Mouse (Mus musculus) forebrain, embryonic 15.5 days (tissue): ENCODE measurements around the gene Usp8. TPM values are rescaled to one million over a fixed set of nuclear protein-coding genes. Genes with fewer than 3 reads are reported as not detected.

ENCODE experiments used
- ATAC-seq: fragments of 200-750 bp; cut with Nextera tagmentation; replicated peaks from 2 replicates; pipeline ENCODE4 v1.8.0; 2017; ENCODE audit warnings: mild to moderate bottlenecking, moderate TSS enrichment, moderate library complexity
- H3K27ac ChIP-seq: fragments of 300-500 bp; sonication (generic); replicated peaks from 2 replicates; pipeline ENCODE4 v1.5.1; 2015; ENCODE audit warnings: mild to moderate bottlenecking, inconsistent platforms
- H3K27me3 ChIP-seq: fragments of 300-500 bp; sonication (generic); 2 replicates; pipeline ENCODE4 v1.6.1; 2015; ENCODE audit warnings: inconsistent platforms
- H3K36me3 ChIP-seq: fragments of 300-500 bp; sonication (generic); 2 replicates; pipeline ENCODE4 v1.6.1; 2015; ENCODE audit warnings: mild to moderate bottlenecking, inconsistent platforms
- H3K4me1 ChIP-seq: fragments of 300-500 bp; sonication (generic); 2 replicates; pipeline ENCODE4 v1.6.1; 2015; ENCODE audit warnings: inconsistent platforms
- H3K4me2 ChIP-seq: fragments of 300-500 bp; sonication (generic); replicated peaks from 2 replicates; pipeline ENCODE4 v1.6.1; 2015; ENCODE audit warnings: mild to moderate bottlenecking, inconsistent platforms
- H3K4me3 ChIP-seq: fragments of 300-500 bp; sonication (generic); 2 replicates; pipeline ENCODE4 v1.5.1; 2015; ENCODE audit warnings: mild to moderate bottlenecking, inconsistent platforms
- H3K9ac ChIP-seq: fragments of 300-500 bp; sonication (generic); replicated peaks from 2 replicates; pipeline ENCODE4 v1.6.1; 2015; ENCODE audit warnings: mild to moderate bottlenecking, inconsistent platforms
- H3K9me3 ChIP-seq: fragments of 300-500 bp; sonication (generic); 2 replicates; pipeline ENCODE4 v1.6.1; 2016; ENCODE audit warnings: inconsistent platforms
- WGBS: fragments of 180-500 bp; shearing (Covaris S2); methylation state at CpG from one replicate; pipeline ENCODE4 v1.1.7; 2015; ENCODE audit warnings: mixed read lengths; 5-methylcytosine and 5-hydroxymethylcytosine counted together
- polyA plus RNA-seq: library from polyadenylated mRNA; unstranded; fragments of >200 nt; fragmentation: Nextera tagmentation; extraction: Ambion mirVana; gene quantifications from 2 replicates; pipeline ENCODE4 v1.2.1, GENCODE M21; 2015

Usp8 gene
- polyA plus RNA-seq = 28.2 and 28.6 TPM in 2 replicates

GRCm38 (mm10) chr2:126706759-126707437 lies at the start of gene Usp8:
Usp8 (plus strand) TSS chr2:126707328.
- Histone ChIP-seq H3K4me2 (peak within 1 kb of the TSS; percentile 54), H3K36me3 (no peaks in the 10 kb centered on the region), H3K4me3 (peak within 1 kb of the TSS; percentile 88), H3K27me3 (peaks cover 13% of the 10 kb centered on the region; the same call in 1 of the 2 replicates), H3K4me1 (peaks cover 18% of the 10 kb centered on the region), H3K27ac (peak within 1 kb of the TSS; percentile 85), H3K9me3 (no peaks in the 10 kb centered on the region), H3K9ac (peak within 1 kb of the TSS; percentile 88)
- ATAC-seq = peak; percentile 100
- WGBS = 3% methylated on average over 46 of the region's 47 CpGs

GRCm38 (mm10) chr2:126663481-126663880 lies 43.6 kb upstream of the Usp8 start:
- no peak overlapping the region for H3K4me2 ChIP-seq
- H3K27ac ChIP-seq = no peak overlapping the region
- WGBS = 63% methylated on average over 4 of the region's 4 CpGs
- no peak overlapping the region for H3K4me3 ChIP-seq
- no peaks in the 10 kb centered on the region for H3K27me3 ChIP-seq
- ATAC-seq = 0 out of 2 replicates have a peak, but pooled peaks have one; percentile 29
- H3K9ac ChIP-seq = no peak overlapping the region
- H3K9me3 ChIP-seq = no peaks in the 10 kb centered on the region
- H3K4me1 ChIP-seq = no peaks in the 10 kb centered on the region
- no peaks in the 10 kb centered on the region for H3K36me3 ChIP-seq

GRCm38 (mm10) chr2:126665984-126666383 lies 41.1 kb upstream of the Usp8 start:
- H3K4me2 ChIP-seq = no peak overlapping the region
- no peak overlapping the region for H3K9ac ChIP-seq
- H3K9me3 ChIP-seq = no peaks in the 10 kb centered on the region
- H3K27me3 ChIP-seq = no peaks in the 10 kb centered on the region
- 94% methylated on average over 3 of the region's 3 CpGs for WGBS
- H3K4me1 ChIP-seq = no peaks in the 10 kb centered on the region
- H3K36me3 ChIP-seq = no peaks in the 10 kb centered on the region
- H3K4me3 ChIP-seq = no peak overlapping the region
- ATAC-seq = no peak
- no peak overlapping the region for H3K27ac ChIP-seq

GRCm38 (mm10) chr2:126668621-126669252 lies 38.4 kb upstream of the Usp8 start:
- no peaks in the 10 kb centered on the region for H3K9me3 ChIP-seq
- H3K9ac ChIP-seq = no peak overlapping the region
- H3K27me3 ChIP-seq = no peaks in the 10 kb centered on the region
- no peak for ATAC-seq
- peaks cover 25% of the 10 kb centered on the region for H3K4me1 ChIP-seq
- no peak overlapping the region for H3K4me2 ChIP-seq
- 96% methylated on average over 5 of the region's 5 CpGs for WGBS
- H3K36me3 ChIP-seq = no peaks in the 10 kb centered on the region
- H3K27ac ChIP-seq = no peak overlapping the region
- no peak overlapping the region for H3K4me3 ChIP-seq

- H3K27ac ChIP-seq = no peak overlapping the region; the same call in 1 of the 2 replicates
- peak overlapping the region; percentile 86 for H3K9ac ChIP-seq
- H3K9me3 ChIP-seq = no peaks in the 10 kb centered on the region
- no peaks in the 10 kb centered on the region for H3K36me3 ChIP-seq
- no peaks in the 10 kb centered on the region for H3K27me3 ChIP-seq
- ATAC-seq = no peak
- 65% methylated on average over 13 of the region's 13 CpGs for WGBS
- peak overlapping the region; percentile 68 for H3K4me2 ChIP-seq
- H3K4me3 ChIP-seq = peak overlapping the region; percentile 75
- H3K4me1 ChIP-seq = peaks cover 45% of the 10 kb centered on the region
Measured at GRCm38 (mm10) chr2:126673317-126674242, 33.5 kb upstream of the Usp8 start.

- peak overlapping the region; percentile 75 for H3K4me3 ChIP-seq
- WGBS = under 1% methylated on average over 73 of the region's 77 CpGs
- H3K9me3 ChIP-seq = no peaks in the 10 kb centered on the region
- peak overlapping the region; percentile 68 for H3K4me2 ChIP-seq
- peak overlapping the region; percentile 100 for H3K27ac ChIP-seq
- no peaks in the 10 kb centered on the region for H3K27me3 ChIP-seq
- H3K36me3 ChIP-seq = no peaks in the 10 kb centered on the region
- peaks cover 45% of the 10 kb centered on the region for H3K4me1 ChIP-seq
- peak; percentile 63; the same call in 1 of the 2 replicates for ATAC-seq
- H3K9ac ChIP-seq = peak overlapping the region; percentile 86
Measured at GRCm38 (mm10) chr2:126674441-126675168, 32.5 kb upstream of the Usp8 start.

GRCm38 (mm10) chr2:126675169-126676121 lies 31.7 kb upstream of the Usp8 start:
- 0 out of 2 replicates have a peak, but pooled peaks cover 3% of the 10 kb centered on the region for H3K36me3 ChIP-seq
- peak overlapping the region; percentile 86 for H3K9ac ChIP-seq
- H3K4me3 ChIP-seq = peak overlapping the region; percentile 75
- H3K27ac ChIP-seq = peak overlapping the region; percentile 100
- peak overlapping the region; percentile 68 for H3K4me2 ChIP-seq
- no peaks in the 10 kb centered on the region for H3K27me3 ChIP-seq
- H3K4me1 ChIP-seq = peaks cover 45% of the 10 kb centered on the region
- H3K9me3 ChIP-seq = no peaks in the 10 kb centered on the region
- WGBS = under 1% methylated on average over 85 of the region's 99 CpGs
- peak; percentile 94 for ATAC-seq

GRCm38 (mm10) chr2:126676122-126676515 lies 31.0 kb upstream of the Usp8 start, which contains the start of gene Gabpb1:
Gabpb1 (minus strand) TSS chr2:126676337.
- ATAC-seq = no peak
- Histone ChIP-seq H3K9ac (peak within 1 kb of the TSS; percentile 86), H3K4me2 (peak within 1 kb of the TSS; percentile 68), H3K27me3 (no peaks in the 10 kb centered on the region), H3K9me3 (no peaks in the 10 kb centered on the region), H3K36me3 (0 out of 2 replicates have a peak, but pooled peaks cover 5% of the 10 kb centered on the region), H3K27ac (peak within 1 kb of the TSS; percentile 100), H3K4me1 (peaks cover 45% of the 10 kb centered on the region), H3K4me3 (peak within 1 kb of the TSS; percentile 75)
- WGBS = 23% methylated on average over 12 of the region's 12 CpGs

- Histone ChIP-seq H3K9me3 (no peaks in the 10 kb centered on the region), H3K36me3 (0 out of 2 replicates have a peak, but pooled peaks cover 5% of the 10 kb centered on the region), H3K9ac (no peak overlapping the region), H3K27ac (no peak overlapping the region), H3K27me3 (no peaks in the 10 kb centered on the region), H3K4me3 (no peak overlapping the region), H3K4me2 (no peak overlapping the region; the same call in 1 of the 2 replicates), H3K4me1 (peaks cover 35% of the 10 kb centered on the region)
- ATAC-seq = no peak
- 92% methylated on average over 1 of the region's 1 CpGs for WGBS
Measured at GRCm38 (mm10) chr2:126677366-126677765, 29.8 kb upstream of the Usp8 start.

- H3K4me3 ChIP-seq = no peak overlapping the region
- H3K27me3 ChIP-seq = no peaks in the 10 kb centered on the region
- no peak for ATAC-seq
- H3K9ac ChIP-seq = no peak overlapping the region
- H3K36me3 ChIP-seq = peaks cover 17% of the 10 kb centered on the region
- WGBS = 94% methylated on average over 2 of the region's 2 CpGs
- no peak overlapping the region for H3K27ac ChIP-seq
- peaks cover 3% of the 10 kb centered on the region; the same call in 1 of the 2 replicates for H3K4me1 ChIP-seq
- no peak overlapping the region for H3K4me2 ChIP-seq
- no peaks in the 10 kb centered on the region for H3K9me3 ChIP-seq
Measured at GRCm38 (mm10) chr2:126682333-126682732, 24.8 kb upstream of the Usp8 start.
